Mouse (Mus musculus): Measurements from ENCODE around the gene Bpifb1. TPM values are rescaled to one million over a fixed set of nuclear protein-coding genes. Genes with fewer than 3 reads are reported as not detected.

Gene Bpifb1
- polyA plus RNA-seq (2012; rRNA removed), result 1.7 and 2.1 TPM in 2 replicates

DNA sequence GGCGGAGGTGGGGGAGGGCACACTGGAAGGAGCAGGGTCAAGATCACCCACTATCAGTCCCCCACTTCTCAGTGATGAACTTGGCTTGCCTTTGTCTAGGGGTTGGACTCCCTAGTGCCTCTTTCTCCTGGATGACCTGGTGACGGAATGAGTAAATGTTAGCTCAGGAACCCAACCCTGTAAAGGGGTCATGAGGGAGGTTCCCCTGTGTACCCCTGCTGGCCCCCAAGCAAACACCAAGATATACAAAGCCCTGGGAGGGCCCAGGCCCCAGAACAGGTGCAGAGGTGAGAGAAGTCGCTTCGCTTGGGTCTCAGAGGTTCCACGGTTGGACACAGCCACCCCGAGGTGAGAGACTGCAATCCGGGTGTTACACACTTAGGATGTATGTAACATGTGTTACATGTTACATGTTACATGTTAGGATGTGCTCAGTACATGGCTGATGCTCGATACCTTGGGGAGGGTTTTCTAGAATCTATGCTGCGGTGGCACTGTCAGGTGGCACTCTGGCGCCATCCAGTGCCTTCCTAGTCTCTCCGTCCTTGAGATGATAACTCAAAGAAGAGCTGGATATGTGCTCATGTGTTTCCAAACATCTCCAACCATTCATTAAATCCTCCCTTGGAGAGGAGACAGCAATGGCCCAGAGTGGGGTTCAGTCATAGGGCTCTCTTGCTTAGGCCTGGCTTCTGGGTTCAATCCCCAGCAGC, at the start of gene Bpifb1:
Gene Bpifb1 (plus strand): TSS at position 273 of the 713 bp plus-strand sequence.

DNA sequence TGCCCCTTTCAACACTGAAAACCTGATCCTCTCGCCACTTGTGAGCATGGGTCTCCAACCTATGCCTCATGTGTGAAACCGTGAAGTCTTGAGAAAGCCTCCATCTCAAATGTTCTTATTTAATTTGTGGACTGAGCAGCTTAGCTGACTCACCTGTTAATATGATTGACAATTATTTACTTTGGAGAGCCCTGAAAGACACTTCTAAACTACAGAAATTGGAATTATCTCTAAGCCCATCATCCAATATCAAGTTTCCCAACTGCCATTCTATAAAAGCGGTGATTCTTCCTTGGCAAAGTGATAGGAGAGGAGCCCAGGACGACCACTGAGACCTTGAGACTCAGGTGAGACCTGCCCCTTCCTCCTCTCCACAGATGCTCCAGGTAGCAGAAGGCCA, 48.0 kb upstream of the Bpifb1 start, which contains the start of gene Bpifa1:
Gene Bpifa1 (plus strand): TSS at position 301 of the 400 bp plus-strand sequence.

DNA sequence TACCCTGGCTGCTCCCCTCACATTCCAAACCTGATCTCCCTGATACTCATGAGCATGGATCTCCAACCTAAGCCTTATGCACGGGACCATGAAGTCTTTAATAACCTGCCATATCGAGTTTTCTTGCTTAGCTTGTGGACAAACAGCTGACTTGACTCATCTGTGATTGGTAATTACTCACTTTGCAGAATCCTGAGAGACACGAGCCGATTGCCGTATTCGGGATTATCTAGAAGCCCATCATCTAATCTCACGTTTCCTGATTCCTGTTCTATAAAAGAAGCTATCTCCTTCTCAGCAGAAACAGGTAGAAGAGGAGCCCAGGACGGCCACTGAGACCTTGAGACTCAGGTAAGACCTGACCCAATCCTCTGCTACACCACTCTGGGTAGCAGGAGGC, 28.3 kb upstream of the Bpifb1 start, which contains the start of gene Bpifa5:
Gene Bpifa5 (plus strand): TSS at position 301 of the 400 bp plus-strand sequence.

DNA sequence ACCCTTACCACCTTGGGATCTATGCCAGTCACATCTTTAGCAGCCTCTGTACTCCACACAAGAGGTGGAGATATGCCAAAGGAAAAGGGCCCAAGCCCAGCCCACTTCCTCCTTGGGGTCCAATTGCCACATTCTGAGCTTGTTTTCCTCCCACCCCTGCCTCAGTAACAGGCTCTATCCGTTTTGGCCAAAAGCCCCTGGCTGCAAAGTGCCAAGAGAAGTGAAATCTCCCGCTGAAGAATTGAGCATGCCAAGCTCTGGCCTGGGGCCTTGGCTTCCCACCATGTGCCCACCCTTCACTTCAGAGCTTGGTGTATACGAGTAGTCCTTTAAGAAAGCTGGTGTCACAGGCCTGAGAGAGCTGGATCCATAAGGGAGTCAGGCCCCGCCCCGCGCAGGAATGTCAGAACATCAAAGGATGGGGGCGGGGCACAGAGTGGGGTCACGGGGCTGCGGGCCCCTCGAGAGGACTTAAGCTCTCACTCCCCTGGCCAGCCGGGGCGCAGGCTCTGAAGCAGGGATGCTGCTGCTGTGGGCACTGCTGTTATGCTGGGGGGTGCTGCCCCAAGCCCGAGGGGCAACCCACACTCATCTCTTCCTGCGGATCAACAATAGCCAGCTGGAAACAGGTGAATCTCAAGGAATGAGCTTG, 32.8 kb downstream of the Bpifb1 start, which contains the start of gene Bpifb5:
Gene Bpifb5 (plus strand): TSS at position 478 of the 652 bp plus-strand sequence.

DNA sequence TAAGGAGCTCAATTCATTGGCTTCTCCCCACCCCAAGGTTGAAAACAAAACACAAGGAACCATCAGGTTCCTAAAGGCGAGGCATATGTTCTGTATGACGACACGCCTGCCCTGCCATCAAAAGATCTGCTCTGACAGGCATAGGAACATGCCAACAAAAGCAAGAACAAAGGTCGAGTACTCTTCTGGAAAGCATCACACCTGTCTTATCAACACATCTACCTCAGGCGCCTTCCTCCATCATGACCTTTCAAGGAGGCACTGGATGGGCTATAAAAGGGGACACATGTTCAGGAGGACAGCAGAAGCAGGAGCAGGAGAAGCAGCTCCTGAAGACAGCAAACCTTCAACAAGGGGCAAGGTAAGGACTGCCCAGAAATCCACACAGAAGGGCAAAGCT, 66.9 kb downstream of the Bpifb1 start, which contains the start of gene Bpifb9a:
Gene Bpifb9a (plus strand): TSS at position 301 of the 400 bp plus-strand sequence.

Other genes starting within 250 kb of the Bpifb1 start
- gene Bpifa6, start 215.9 kb upstream of the Bpifb1 start, polyA plus RNA-seq (2012; rRNA removed), result 0.08 TPM in 1 of 2 replicates, not detected in the other
- gene Bpifa2, start 182.6 kb upstream of the Bpifb1 start, polyA plus RNA-seq (2012; rRNA removed), result 0.29 TPM in 1 of 2 replicates, not detected in the other
- 0.29 TPM in 1 of 2 replicates, not detected in the other for gene Bpifa3, start 60.5 kb upstream of the Bpifb1 start, polyA plus RNA-seq (2012; rRNA removed)
- not detected in 2 replicates for gene Bpifa1, start 47.9 kb upstream of the Bpifb1 start, polyA plus RNA-seq (2012; rRNA removed)
- not detected in 2 replicates for gene Bpifa5, start 28.2 kb upstream of the Bpifb1 start, polyA plus RNA-seq (2012; rRNA removed)
- 40.4 and 54.7 TPM in 2 replicates for gene Bpifb5, start 32.9 kb downstream of the Bpifb1 start, polyA plus RNA-seq (2012; rRNA removed)
- not detected in 2 replicates for gene Bpifb9a, start 67.0 kb downstream of the Bpifb1 start, polyA plus RNA-seq (2012; rRNA removed)
- gene Bpifb9b, start 116.4 kb downstream of the Bpifb1 start, polyA plus RNA-seq (2012; rRNA removed), result not detected in 2 replicates
- 9.0 and 12.3 TPM in 2 replicates for gene Cdk5rap1, start 182.2 kb downstream of the Bpifb1 start, polyA plus RNA-seq (2012; rRNA removed)
- 33.9 and 42.2 TPM in 2 replicates for gene Snta1, start 217.3 kb downstream of the Bpifb1 start, polyA plus RNA-seq (2012; rRNA removed)
- 18.4 and 20.1 TPM in 2 replicates for gene Cbfa2t2, start 245.7 kb downstream of the Bpifb1 start, polyA plus RNA-seq (2012; rRNA removed)

All from ovary, adult 2 months (tissue).